Mouse (Mus musculus) gastrocnemius, adult 18-20 months (tissue): Measurements from ENCODE around the gene Acot7. TPM values are rescaled to one million over a fixed set of nuclear protein-coding genes. Genes with fewer than 3 reads are reported as not detected.

Experiments used
- DNase-seq: peaks from one replicate; pipeline ENCODE4 v3.0.0; 2021; ENCODE audit warnings: low spot score
- total RNA-seq, 2 experiments: library from RNA; stranded (reverse); gene quantifications; 2 replicates each; pipeline ENCODE4 v1.2.3; 2021

Gene Acot7
- total RNA-seq, 2 experiments from 2014 or later: 16.2 to 18.8 TPM

GRCm38 (mm10) chr4:152294188-152294929, 116.4 kb downstream of the Acot7 start:
- no peak for DNase-seq

GRCm38 (mm10) chr4:152295916-152296315, 118.0 kb downstream of the Acot7 start:
- DNase-seq: no peak

- DNase-seq: no peak
These were observed 118.4 kb downstream of the Acot7 start for GRCm38 (mm10) chr4:152296371-152296770.

GRCm38 (mm10) chr4:152296874-152297861, 119.2 kb downstream of the Acot7 start, which contains the start of gene Icmt:
Gene Icmt, plus strand, starts transcription at chr4:152297227.
- DNase-seq: peak; percentile 99

GRCm38 (mm10) chr4:152298836-152299235, 120.9 kb downstream of the Acot7 start:
- no peak for DNase-seq

GRCm38 (mm10) chr4:152300375-152300774, 122.4 kb downstream of the Acot7 start:
- DNase-seq: no peak

- DNase-seq: no peak
These were observed 124.1 kb downstream of the Acot7 start for GRCm38 (mm10) chr4:152302012-152302411.

GRCm38 (mm10) chr4:152303172-152303571, 125.2 kb downstream of the Acot7 start:
- no peak for DNase-seq

GRCm38 (mm10) chr4:152304685-152305084, 126.8 kb downstream of the Acot7 start:
- no peak for DNase-seq

GRCm38 (mm10) chr4:152305991-152306390, 128.1 kb downstream of the Acot7 start:
- no peak for DNase-seq

- DNase-seq: no peak
These were observed 129.6 kb downstream of the Acot7 start for GRCm38 (mm10) chr4:152307542-152307941.

- no peak for DNase-seq
These were observed 134.3 kb downstream of the Acot7 start for GRCm38 (mm10) chr4:152312186-152312585.

- DNase-seq: no peak
These were observed 135.3 kb downstream of the Acot7 start for GRCm38 (mm10) chr4:152313211-152313632.

GRCm38 (mm10) chr4:152313934-152314333, 136.0 kb downstream of the Acot7 start:
- DNase-seq: no peak

GRCm38 (mm10) chr4:152315498-152316213, 137.7 kb downstream of the Acot7 start:
- no peak for DNase-seq

- DNase-seq: no peak
These were observed 139.7 kb downstream of the Acot7 start for GRCm38 (mm10) chr4:152317631-152318033.

GRCm38 (mm10) chr4:152318517-152319234, 140.7 kb downstream of the Acot7 start, which contains the start of gene Rnf207:
Gene Rnf207, minus strand, starts transcription at chr4:152318993.
- peak; percentile 57 for DNase-seq
